Mouse (Mus musculus) heart, adult 11 months (tissue): ENCODE data around the gene Elk4.
A peak's percentile ranks its signal among the peaks of the same experiment; 100 is the strongest.

Experiments used
- DNase-seq: peaks from one replicate; pipeline ENCODE4 v3.0.0; 2022

The Elk4 gene

DNA sequence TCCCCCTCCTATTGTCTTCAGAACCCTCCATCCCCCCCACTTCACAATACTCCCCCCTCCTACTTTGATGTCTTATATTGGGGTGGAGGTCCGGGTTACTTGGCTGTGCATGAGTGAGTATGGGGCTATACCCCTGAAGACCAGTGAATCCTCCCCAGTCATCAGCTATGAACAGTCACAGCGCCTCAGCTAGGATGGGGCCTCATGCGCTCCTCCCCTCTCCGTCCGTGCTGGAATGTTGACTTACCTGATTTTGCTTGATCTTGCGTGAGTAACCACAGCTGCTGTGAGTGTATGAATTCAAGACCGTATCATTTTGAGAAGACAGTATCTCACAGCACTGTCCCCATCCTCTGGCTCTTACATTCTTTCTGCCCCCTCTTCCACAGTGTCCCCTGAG lies 12.5 kb downstream of the Elk4 start:
- DNase-seq: no peak

DNA sequence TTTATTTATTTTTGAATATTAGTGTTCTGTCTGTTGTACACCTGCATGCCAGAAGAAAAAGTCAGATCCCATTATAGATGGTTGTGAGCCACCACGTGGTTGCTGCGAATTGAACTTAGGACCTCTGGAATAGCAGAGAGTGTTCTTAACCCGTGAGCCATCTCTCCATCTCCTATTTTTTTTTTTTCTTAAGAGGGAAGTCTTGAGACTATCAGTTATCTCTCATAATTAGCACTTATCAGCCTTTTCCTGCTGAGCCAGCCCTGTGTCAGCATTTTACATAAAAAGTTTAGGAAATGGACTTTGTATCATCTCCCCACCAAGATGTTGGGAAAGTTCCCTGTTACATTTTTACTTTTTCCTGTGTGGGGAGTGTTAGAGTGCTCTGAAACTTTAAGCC lies 14.7 kb downstream of the Elk4 start:
- DNase-seq: no peak

DNA sequence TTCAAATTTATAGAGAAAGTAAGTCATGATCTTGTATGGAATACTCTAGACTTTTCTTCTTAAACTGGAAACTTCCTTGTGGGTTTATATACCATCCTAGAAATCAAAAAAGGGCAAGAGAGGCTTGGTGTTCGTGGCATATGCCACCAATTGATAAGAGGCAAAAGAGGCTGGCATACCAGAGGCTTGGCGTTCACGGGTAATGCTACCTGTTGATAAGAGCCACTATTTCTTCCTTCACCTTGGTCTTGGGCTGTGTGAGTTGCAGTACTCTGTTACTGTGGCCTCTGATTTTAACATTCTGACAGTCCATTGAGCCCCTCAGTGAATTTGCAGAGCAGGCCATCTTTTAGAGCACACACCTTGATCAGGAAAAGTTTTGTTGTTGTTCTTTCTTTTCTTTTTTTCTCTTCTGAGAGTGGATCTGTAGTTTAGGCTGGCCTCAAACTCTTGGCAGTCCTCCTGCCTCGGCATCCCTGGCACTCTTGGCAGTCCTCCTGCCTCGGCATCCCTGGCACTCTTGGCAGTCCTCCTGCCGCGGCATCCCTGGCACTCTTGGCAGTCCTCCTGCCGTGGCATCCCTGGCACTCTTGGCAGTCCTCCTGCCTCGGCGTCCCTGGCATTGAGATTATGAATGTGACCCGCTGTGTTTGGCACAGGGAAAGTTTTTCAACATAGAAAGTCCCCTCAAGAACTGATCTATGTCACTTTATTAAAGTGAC lies 19.7 kb downstream of the Elk4 start:
- DNase-seq: no peak

DNA sequence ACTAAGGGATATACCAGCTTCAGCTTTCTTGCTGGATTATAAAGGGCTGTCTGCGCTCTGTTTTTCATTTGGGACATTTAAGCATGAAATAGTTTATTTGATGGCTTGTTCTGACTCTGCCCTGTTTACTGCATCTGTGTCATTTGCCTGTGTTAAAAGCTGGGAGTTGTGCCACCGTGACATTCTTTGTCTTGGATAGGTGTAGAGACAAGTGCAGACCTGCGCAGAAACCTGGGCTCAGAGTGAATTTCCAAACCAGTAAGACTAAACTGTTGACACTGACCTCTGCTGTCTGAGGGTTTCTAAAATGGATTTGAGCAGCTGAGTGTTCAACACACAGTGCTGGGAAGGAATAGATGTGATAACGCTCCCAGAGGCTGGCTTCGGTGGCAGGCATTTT lies 20.6 kb downstream of the Elk4 start:
- no peak for DNase-seq

DNA sequence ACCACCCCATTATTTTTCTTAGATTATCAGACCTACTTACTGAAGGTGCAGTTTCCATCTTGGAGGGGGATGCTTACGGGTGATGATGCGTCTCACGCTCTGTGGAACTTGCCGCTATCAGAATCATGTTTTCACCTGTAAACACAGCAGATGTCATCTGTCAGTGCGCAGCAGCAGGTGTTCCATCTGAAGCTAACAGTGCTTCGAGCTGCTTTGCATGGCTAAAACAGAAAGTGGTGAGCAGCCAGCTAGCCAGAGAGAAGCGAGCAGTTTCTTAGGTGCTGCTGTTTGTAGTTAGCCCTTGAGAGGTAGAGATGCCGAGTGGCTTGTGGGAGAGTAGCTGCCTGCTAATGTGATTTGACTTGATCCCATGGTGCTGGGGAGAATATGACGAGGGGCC lies 21.0 kb downstream of the Elk4 start:
- DNase-seq: no peak

DNA sequence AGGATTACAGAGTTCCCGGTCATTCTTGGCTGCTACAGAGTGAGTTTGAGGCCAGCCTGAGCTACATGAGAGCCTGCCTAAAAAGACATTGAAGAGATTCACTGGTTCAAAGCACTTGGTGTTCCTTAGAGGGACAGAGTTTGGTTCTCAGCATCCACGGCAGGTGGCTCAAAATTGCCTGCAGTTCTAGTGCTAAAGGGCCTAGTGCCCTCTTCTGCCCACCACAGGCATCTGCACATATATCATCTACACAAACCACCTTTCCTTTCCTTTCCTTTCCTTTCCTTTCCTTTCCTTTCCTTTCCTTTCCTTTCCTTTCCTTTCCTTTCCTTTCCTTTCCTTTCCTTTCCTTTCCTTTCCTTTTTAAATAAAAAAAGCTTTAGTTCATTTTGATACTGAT lies 23.2 kb downstream of the Elk4 start:
- no peak for DNase-seq

DNA sequence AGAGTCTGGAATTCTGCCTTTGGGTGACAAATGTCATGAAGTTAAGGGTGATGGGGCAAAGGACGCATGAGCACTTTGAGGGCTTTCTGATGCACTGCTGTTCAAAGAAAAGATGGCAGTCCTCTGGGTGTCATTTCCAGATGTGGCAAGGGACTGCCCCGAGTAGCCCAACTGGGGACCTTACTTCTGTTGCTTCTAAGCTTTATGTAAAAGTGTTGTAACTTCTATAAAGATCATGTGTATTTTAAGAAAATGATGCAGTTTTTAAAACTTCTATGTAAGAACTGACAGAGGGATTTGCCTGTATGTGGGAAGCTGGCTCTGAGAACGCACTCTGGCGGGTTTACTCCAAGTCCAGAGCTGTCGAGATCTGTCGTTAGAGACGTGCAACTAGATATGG lies 24.8 kb downstream of the Elk4 start:
- DNase-seq: no peak

DNA sequence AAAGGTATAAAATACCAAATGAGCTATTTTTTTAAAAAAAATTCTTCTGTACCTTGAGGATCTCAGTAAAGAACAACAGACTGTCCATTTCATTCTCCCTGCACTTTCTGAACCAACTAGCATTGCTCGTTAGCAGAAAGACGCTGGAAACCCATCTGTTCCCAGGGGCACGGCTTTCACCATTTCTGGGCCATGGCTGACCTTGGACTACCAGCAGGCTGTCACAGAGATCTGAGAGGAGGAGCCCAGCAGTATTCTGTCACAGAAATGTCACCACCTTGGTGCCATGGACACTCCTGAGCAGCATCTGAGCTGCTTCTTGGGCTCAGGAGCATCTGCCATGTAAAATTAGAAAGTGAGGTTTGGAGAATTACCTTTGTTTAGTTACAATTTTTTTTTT lies 30.3 kb downstream of the Elk4 start:
- no peak for DNase-seq

DNA sequence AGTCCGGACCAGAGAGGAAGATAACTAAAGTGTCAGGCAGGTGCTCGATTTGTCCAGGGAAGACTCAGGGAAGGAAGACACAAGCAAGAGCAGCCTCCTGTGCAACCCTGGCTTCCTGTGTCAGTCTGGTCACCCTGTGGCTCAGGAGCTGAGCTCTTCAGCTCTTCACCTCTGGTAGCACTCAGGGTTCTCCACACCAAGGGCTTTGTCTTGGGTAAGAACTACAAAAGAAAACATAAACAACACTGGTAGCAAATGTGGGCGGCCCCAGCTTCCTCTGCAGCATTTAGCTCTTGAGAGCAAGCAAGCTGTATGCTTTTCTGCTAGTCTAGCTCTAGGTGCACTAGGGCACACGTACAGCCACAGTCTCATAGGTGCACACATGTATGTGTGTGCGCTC lies 31.3 kb downstream of the Elk4 start:
- DNase-seq: no peak

DNA sequence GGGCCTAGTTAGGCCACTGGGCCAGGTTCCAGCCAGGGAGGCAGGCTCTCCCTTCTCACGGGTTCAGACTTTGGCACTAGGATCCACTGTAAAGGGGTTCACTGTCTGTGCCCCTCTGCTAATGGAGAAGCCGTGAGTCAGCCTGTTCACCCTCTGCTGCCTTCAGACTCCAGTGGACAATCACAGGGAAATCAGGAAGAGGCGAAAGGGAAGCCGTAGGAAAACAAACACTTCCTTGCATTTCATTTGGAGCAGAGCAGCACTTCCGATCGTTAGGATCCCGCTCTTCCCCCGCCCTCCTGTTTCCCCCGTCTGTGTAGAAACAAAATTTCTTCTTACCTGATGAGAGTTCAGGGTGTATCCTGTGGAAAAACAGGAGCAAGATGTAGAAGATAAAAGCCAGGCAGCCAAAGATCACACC lies 32.8 kb downstream of the Elk4 start:
- DNase-seq: peak; percentile 98

DNA sequence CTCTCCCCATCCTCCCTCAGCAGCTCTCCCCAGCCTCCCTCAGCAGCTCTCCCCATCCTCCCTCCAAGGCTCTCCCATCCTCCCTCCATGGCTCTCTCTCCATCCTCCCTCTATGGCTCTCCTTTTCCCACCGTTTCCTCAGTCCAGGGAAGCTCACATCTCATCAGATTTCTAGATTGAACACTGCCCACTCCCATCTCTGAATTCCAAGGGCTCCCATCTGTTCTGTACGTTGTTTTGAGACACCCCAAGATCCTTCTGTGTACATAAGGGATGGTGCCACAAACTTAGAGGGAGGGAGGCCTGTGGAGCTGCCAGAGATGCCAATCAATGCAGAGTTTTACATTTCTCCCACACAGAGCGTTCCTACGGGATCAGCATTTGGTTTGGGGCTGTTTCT lies 36.4 kb downstream of the Elk4 start:
- no peak for DNase-seq

DNA sequence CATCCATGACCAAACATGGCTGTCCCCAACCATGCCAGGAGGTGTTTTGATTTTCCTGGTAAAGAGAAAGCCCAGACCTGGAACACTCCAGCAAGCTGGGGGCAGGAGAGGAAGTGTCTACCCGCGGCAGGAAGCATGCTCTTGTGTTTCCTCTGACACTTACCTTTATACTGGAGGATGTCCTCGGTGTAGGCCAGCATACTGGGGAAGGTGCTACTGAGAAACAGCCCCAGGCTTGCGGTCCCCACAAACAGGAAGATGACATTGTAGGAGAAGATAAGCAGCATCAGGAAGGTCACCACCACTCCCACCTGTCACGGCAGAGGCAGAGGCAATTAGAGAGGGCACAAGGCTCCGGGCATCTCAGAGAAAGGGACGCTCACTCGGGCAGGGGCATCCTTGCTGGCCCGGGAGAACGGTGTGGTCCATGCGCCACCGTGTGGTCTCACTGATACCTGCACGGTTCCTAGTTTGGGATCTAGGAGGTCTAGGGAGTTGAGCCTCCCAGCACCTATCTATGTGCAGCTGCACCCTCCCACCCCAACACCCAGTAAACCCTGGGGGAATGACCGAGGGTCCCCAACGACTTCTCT lies 38.8 kb downstream of the Elk4 start:
- peak; percentile 96 for DNase-seq

DNA sequence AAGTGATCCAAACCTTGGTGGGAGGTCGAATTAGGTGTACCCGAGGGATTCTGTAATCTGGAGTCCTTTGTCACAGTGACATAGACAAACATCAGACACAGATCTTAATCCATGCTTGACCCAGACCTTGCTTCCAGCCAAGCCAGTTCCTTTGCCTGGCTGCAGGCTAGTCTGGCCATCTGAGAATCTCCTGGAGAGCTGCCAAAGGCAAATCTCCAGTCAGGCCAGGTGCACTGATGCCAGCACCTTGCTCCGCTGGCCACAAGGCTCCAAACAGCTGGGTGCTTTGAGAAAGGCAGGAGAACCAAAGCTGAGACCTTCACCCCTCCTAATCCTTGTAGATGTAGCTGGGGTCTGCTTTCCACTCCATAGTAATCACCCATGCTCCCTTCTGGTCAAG lies 44.3 kb downstream of the Elk4 start:
- no peak for DNase-seq

DNA sequence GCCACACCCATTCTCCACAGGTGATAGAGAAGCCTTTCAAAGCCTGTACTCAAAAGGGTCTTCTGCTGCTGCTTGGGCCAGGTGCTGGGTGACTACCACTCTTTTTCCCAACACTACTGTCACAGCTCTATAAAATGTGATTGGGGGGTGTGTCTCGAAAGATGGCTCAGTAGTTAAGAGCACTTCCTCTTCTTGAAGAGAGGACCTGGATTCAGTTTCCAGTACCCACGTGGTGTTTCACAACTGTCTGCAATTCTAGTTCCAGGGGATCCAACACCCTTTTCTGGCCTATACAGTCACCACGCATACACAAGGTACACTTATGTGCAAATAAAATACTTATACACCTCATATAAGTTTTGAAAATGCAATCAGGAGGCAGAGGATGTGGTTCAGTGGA lies 47.0 kb downstream of the Elk4 start:
- no peak for DNase-seq

DNA sequence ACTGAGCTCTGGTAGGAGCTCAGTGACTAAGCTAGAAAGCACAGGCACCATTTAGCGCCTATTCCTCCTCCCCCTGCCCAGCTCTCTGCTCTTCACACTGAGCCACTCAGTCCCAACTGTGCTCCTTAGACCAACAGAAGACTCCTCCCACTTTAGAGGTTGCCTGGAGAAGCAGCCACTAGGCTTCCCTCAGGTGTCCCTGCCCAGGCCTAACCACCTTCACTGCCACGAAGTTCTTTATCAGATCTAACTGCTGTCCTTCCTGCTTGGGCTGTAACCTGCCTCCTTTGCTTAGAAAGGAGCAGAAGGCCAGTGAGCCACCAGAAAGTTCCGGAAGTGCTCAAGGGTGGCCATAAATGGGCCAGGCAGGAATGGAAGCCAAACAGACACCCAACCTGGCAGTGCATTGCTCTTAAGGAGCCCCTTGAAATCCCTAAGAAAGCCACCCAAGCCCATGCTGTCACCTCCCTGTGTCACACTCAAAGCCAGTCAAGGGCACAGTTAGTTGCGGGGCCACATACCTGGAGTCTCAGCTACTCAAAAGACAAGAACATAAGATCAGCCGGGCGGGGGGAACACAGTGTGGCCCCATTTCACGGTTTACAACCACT lies 47.8 kb downstream of the Elk4 start:
- no peak for DNase-seq

DNA sequence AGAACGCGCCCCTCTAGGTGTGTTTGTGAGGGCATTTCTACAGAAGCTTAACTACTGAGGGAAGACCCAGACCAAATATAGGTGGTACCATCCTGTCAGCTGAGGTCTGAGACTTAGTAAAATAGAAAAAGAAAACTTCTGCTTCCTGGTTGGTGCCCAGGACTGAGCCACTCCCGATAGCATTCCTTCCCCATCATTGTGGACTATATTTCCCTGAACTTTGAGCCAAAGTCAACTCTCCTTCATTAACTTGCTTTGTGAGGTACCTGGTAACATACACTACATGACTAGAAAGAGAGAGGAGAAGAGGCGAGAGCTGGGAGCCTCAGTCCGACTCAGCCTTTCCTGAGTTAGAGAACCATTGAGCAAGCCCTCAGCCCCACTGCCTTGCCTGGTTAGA lies 51.2 kb downstream of the Elk4 start:
- no peak for DNase-seq

DNA sequence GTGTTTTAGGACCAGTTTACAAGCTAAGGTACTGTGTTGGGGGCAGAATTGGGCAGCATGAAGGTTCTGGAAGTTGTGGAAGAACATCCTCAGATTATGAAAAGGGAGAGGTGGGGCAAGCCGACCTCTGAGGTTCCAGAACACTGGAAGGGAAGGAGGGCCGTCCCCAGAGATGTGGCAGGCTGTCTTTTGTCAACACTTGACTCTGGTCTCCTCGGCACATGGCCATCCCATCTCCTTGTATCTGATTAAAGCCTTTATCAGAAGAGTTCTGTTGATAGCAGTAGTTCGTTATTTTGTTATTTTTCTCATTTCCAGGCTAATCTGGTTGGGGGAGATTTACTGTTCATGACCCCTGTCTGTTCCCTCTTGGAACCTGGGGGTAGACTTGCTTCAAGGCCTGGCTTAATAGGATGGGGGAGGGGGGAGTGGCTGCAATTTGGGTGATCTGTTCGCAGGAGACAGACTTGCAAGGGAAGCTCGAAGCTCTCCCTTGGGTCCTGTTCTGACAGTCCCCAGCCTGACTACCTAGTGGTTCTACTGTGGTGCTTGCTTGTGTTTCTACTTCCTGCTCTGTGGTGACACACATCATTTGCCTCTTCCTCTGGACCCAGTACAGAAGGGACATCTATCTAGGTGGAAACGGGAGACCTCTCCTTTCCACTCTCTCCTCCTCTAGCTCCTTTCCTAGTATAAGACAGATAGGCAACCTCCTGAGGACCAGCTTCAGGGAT lies 52.8 kb downstream of the Elk4 start:
- no peak for DNase-seq

DNA sequence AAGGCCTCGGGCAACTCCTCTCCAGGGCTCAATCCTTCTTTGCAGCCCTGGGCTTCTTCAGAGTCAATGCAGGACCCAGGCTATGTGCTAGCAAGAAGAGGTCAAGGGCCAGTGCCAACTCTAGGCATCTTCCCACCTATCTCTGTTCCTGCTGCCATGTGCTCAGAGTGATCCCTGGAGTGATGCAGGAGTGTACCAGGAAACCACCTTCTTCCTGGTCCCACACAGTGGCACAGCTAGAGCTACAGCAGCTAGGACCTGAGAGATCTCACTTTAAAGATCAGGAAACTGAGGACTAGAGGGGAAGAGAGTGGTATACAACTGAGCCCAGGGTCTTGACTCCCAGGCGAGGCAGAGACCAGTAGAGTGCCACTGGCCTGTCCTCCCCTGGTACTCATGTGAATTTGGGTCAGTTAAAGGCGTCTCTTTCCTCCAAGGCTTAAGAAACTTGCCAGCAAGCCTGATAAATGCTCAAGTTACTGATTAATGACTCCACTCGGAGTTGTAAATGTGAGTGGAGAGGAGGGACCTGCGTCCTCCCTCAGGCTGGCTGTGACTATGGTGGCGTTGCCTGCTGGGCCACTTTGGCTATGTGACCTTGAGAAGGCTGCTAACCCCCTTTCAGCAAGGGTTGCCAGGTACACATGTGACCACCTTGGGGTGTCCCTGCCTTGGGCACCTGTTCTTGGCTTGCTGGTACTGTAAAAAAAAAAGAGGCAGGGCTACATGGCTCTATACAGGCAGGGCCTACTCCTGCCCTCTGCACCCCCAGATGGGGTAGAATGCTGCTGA lies 54.5 kb downstream of the Elk4 start:
- no peak for DNase-seq

DNA sequence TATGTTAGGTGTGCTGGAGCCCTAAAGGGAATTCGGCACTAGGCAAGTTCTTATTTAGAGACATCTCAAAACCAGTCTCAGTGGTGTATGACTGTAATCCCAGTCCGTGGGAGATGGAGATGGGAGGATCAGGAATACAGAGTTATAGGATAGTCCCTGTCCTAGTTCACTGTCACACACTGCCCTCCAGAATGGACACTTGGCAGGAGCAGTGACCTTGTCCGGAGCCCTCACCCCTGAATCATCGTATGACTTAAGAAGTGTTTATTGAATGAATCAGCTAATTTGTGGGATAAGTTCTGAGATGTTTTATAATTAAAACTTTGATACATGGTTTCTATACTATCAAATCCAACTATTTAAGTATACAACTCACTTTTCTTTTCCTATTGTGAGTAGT lies 55.7 kb downstream of the Elk4 start:
- no peak for DNase-seq

DNA sequence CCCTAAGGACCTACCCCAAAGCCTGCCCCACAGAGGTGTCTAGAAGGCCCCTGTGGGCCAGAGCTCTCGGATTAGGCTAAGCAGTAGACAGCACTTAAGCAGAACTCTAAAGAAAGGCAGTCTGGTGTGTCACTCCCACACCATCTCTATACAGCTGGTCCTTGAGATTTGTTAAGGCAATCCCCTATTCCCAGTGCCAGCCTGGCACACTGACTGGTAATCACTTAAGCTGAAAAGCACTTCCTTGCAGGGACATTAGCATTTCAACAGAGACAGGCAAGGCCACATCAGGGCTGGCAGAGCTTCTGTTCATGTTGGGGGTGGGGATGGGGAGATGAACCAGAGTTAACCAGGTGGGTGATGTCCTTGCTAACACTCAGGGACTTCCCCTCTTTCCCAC lies 57.6 kb downstream of the Elk4 start:
- DNase-seq: no peak

DNA sequence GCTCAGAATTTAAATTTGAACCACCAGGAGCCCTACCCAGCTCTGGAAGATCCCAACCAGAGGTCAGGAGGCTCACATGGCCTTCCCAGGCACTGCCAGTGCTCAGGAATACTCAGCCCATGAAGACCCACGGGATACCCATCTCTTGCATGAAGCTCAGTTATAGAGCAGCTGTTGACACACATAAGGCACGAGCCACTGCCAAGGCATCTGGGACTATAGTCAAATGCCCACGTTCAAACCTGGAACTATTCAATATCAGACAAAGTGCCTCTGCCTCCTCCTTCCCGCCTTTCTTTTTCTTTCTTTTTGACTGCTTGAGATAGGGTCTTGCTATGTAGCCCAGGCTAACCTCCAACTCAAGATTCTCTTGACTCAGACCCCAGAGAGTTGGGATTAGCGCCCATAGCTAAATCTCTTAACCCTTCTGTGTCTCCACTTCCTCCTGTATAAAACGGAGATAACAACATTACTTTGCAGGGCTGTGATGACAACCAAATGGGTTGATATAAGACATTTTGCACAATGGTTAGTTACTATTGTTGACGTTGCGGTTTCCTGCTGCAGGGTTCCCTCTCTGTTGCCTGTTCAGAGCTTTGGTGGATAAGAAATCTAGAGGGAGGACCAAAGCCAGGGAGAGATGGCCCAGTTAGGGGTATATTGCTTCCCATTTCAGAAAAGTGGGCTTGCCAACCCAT lies 58.2 kb downstream of the Elk4 start:
- no peak for DNase-seq
